Mouse (Mus musculus): Measurements from ENCODE around the gene Prkag2.
A peak's percentile ranks its signal among the peaks of the same experiment; 100 is the strongest.

Gene Prkag2

GRCm38 (mm10) chr5:25041947-25042346 is 58.5 kb downstream of the Prkag2 start:
- DNase-seq: no peak

GRCm38 (mm10) chr5:25041307-25041706 is 59.1 kb downstream of the Prkag2 start:
- peak; percentile 16 for DNase-seq

- no peak for DNase-seq
These were observed 59.5 kb downstream of the Prkag2 start for GRCm38 (mm10) chr5:25040903-25041302.

GRCm38 (mm10) chr5:25038827-25039226 is 61.6 kb downstream of the Prkag2 start:
- DNase-seq: no peak

GRCm38 (mm10) chr5:25035391-25035790 is 65.1 kb downstream of the Prkag2 start:
- no peak for DNase-seq

GRCm38 (mm10) chr5:25031456-25031856 is 69.0 kb downstream of the Prkag2 start:
- DNase-seq: no peak

GRCm38 (mm10) chr5:25031037-25031436 is 69.4 kb downstream of the Prkag2 start:
- no peak for DNase-seq

GRCm38 (mm10) chr5:25030276-25030681 is 70.2 kb downstream of the Prkag2 start:
- no peak for DNase-seq

GRCm38 (mm10) chr5:25027673-25028072 is 72.8 kb downstream of the Prkag2 start:
- no peak for DNase-seq

GRCm38 (mm10) chr5:25025309-25026019 is 75.0 kb downstream of the Prkag2 start:
- no peak for DNase-seq

- peak; percentile 53 for DNase-seq
These were observed 77.5 kb downstream of the Prkag2 start for GRCm38 (mm10) chr5:25022904-25023303.

- DNase-seq: no peak
These were observed 81.2 kb downstream of the Prkag2 start for GRCm38 (mm10) chr5:25019221-25019620.

- DNase-seq: no peak
These were observed 88.3 kb downstream of the Prkag2 start for GRCm38 (mm10) chr5:25012134-25012533.

- peak; percentile 86 for DNase-seq
These were observed 89.4 kb downstream of the Prkag2 start for GRCm38 (mm10) chr5:25011019-25011485.

- DNase-seq: peak; percentile 92
These were observed 90.0 kb downstream of the Prkag2 start for GRCm38 (mm10) chr5:25010438-25010892.

GRCm38 (mm10) chr5:25009770-25010169 is 90.7 kb downstream of the Prkag2 start:
- DNase-seq: no peak

- no peak for DNase-seq
These were observed 91.5 kb downstream of the Prkag2 start for GRCm38 (mm10) chr5:25008966-25009365.

- DNase-seq: peak; percentile 78
These were observed 93.6 kb downstream of the Prkag2 start for GRCm38 (mm10) chr5:25006848-25007247.

- DNase-seq: no peak
These were observed 94.8 kb downstream of the Prkag2 start for GRCm38 (mm10) chr5:25005532-25006129.

- no peak for DNase-seq
These were observed 99.0 kb downstream of the Prkag2 start for GRCm38 (mm10) chr5:25001391-25001794.

- DNase-seq: no peak
These were observed 101.1 kb downstream of the Prkag2 start for GRCm38 (mm10) chr5:24999351-24999750.

GRCm38 (mm10) chr5:24995576-24996100 is 104.8 kb downstream of the Prkag2 start:
- DNase-seq: no peak

GRCm38 (mm10) chr5:24993190-24993589 is 107.3 kb downstream of the Prkag2 start:
- DNase-seq: no peak

- DNase-seq: no peak
These were observed 108.9 kb downstream of the Prkag2 start for GRCm38 (mm10) chr5:24991575-24991974.
